Mouse (Mus musculus) brain, embryonic 14.5 days (tissue): ENCODE data around the gene Crtc1.

Experiments
- CTCF ChIP-seq: fragments of 200-500 bp; IDR thresholded peaks from 2 replicates; pipeline ENCODE4 v1.5.1; 2012; ENCODE audit warnings: inconsistent platforms, mild to moderate bottlenecking, moderate library complexity, borderline replicate concordance; ENCODE audit not compliant: insufficient read depth, insufficient read length; ENCODE audit errors: extremely low read depth
- POLR2A ChIP-seq: fragments of 200-500 bp; IDR thresholded peaks from 2 replicates; pipeline ENCODE4 v1.6.1; 2012; ENCODE audit warnings: mild to moderate bottlenecking, inconsistent platforms, borderline replicate concordance; ENCODE audit not compliant: poor library complexity, insufficient read depth, insufficient read length, severe bottlenecking; ENCODE audit errors: extremely low read depth

GRCm38 (mm10) chr8:70406427-70407069, 32.8 kb downstream of the Crtc1 start:
- TF ChIP-seq CTCF, result no peak
- no peak for TF ChIP-seq POLR2A
